Mouse (Mus musculus) retina, adult 2 months (tissue): ENCODE data around the gene Gla.

Experiments
- DNase-seq: peaks from one replicate; pipeline ENCODE4 v3.0.0-alpha.2; 2012; ENCODE audit warnings: low read depth, low spot score

Gene Gla

DNA sequence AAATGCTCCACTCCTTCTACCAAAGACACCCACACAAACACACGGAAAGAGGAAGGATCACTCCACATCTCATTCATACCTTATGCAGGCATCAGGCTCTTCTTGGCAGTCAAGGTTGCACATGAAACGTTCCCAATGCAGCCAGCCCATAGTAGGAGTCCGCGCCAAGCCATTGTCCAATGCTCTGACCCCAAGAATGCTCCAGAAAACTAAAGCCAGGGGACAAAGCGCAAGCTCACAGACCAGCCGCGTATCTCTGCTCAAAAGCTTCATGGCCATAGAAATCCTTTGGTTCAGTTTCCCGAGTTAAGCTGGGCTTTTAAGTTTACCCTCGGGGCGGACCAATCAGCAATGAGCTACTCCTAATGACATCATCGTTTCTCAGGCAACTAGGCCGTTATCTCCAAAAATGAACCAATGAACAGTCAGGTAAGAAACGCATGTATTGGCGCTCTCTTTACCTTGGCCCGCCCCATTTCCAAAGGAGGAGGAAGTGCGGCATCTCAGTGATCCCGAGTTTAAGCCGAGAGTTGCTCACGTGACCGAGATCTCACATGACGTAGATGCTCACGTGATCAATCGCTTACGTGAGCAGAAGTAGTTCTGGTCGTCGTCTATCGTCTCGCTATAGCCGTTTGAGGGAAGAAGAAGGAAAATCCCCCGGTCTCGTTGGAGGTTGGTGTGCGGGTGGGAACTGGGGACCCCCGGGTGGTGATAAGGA is at the start of gene Gla, which contains the start of gene Hnrnph2:
Gla (minus strand) TSS at position 467 of the 721 bp plus-strand sequence.
Hnrnph2 (plus strand) TSS at position 521 of the 721 bp plus-strand sequence.
- peak; percentile 92 for DNase-seq

DNA sequence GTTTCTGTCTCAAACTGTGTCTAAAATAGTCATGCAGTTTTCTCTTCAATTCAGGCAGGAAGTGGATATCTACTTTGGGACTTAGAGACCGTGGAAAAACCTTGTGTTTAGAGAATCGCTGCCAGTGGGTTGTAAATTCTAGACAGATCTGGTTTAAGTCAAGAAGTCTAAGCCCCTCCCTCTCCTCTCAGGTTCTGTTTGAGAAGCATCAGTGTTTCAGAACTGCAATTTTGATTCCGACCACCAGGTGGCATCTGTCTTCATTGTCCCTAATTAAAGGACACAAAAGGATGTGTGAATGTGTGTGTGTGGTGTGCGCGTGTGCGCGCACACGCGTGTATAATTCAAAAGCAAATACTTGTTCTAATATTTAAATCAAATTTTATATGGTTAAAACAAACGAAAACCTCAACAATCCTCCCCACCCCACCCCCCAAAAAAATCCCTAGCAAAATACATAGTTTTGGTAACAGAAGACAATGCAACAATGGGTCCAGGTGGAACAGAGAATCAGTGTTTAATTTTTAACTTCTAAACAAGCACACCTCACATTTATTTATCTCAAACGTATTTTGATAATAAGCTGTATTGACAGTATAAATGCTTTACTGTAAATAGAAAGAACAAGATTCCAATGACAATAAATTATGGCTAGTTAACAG is 47.2 kb upstream of the Gla start:
- peak; percentile 49 for DNase-seq

DNA sequence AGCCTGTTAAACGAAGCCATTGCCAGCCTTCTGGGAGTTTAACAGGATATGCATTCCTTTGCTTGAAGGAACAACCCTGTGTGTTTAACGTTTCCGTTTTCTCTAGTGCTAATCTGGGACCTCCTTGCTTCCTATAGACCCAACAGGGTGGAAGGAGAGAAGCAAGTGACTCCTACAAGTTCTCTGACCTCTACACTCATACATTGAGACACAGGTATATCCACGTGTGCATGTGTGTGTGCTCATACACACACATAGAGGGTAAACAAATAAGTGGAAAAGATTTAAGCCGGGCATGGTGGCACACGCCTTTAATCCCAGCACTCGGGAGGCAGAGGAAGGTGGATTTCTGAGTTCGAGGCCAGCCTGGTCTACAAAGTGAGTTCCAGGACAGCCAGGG is 46.5 kb upstream of the Gla start:
- DNase-seq, result no peak

DNA sequence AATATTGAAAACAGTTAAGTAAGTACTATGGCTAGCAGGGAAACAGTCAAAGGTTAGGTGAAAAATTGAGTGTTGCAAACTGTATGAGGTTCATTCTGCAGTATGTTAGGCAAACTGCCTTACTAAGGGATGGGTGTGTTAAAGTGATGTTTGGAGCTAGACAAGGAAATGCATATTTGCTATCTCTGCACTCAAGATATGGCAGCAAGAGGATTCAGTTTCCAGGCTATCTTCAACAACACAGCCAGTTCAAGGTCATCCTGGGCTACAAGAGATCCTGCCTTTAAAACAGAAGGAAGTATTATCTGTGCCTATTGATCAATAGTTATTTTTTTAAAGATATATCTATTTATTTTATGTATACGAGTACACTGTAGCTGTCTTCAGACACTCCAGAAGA is 45.4 kb upstream of the Gla start:
- DNase-seq, result no peak

DNA sequence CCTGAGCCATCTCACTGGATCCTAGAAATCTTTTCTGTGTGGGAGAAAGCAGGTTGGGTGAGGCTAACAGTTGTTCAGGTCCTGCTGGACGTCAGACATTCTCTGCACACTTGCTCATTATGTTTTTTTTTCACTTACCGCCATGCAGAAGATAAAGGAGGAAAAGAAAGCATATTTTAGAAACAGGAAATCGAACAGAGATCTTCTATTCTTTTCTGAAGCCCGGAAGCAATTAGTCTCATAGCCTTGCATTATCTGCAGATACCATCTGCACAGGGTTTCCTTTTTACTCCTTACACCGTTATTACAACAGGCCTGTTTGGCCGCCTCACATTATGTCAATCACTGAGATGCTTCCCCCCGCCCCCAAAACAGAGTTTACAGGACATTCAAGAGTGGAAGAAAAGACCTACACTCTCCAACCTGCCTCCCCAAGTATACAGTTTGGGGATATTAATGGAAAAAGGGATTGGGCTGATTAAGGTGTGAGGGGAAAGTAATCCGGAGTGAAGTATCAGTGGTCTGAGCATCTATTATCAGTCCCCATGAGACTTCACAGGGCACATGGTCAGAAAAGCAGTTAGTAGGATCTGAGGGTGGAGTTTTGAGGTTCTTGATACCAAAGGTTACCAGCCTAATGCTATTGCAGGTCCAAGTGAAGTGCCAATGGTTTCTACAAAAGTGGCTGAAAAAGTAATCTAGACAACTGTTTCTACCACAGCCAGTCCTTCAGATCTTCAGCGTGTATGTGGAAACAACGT is 40.3 kb upstream of the Gla start:
- DNase-seq, result no peak

DNA sequence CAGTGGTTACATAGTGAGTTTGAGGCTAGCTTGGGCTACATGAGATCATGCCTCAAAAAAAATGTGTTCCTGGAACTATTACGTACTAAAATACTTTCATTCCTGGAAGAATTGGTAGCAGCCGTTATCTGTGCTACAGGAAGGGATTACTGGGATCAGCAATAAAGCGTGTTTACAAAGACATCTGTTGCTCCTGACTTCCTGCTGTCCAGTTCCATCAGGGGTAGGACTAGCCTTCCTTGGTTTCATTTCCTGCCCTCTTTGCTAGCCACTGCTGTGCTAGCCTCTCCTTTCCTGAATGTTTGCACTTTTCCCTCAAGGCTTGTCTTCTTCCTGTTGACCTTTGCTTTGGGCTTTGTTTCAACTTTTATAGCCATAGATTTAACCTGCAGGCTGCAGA is 34.9 kb upstream of the Gla start:
- no peak for DNase-seq

DNA sequence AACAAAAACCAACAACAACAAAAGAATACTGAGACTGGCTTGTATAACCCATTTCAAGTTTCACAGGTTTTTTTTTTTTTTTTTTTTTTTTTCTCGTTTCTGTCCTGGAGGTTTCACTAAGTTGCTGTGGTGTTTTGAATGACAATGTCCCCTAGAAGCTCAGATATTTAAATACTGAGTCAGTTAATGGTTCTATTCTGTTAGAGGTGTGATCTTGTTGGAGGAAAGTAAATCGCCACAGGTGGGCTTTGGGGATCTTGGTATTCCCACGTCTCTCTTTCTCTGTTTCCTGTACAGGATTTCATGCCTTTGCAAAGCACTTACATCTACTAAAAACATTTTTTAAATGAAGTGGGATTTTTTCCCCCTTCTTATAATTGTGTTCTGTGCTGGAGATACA is 34.2 kb upstream of the Gla start:
- no peak for DNase-seq

DNA sequence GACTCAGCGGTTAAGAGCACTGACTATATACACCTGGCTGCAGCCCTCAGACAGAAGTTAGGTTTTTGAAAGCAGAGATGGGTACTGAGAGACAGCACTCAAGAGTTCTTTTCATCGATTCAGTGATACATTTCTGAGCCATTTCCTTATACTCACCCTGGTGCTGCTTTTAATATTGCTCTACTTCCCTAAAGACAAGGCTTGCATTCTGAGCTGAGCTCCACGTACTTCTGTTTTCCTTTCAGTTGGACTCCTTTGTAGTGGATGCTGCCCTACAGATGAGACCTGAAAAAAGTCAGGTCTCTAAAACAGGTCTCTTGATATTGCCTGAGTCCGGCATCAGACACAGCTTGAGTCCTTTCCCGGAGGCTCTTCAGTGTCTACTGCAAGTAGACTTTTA is 31.8 kb upstream of the Gla start:
- DNase-seq, result no peak

DNA sequence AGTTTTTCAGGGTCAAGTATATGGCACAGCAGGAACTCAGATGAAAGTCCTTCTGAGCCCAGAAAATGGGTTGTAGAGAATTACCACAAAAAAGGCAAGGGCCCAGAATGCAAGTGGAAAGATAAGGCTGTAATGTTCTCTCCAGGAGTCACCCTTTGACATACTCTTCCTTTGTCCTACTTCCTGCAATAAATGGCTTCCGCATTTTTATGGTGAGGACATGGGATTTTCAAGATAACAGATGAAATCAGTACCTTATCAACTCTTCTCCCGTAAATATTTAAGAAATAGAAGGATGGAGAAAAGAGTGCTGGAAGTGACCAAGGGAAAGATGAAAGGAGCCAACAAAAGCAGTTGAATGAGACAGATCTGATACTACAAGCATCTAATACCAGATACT is 27.3 kb upstream of the Gla start:
- DNase-seq, result no peak

DNA sequence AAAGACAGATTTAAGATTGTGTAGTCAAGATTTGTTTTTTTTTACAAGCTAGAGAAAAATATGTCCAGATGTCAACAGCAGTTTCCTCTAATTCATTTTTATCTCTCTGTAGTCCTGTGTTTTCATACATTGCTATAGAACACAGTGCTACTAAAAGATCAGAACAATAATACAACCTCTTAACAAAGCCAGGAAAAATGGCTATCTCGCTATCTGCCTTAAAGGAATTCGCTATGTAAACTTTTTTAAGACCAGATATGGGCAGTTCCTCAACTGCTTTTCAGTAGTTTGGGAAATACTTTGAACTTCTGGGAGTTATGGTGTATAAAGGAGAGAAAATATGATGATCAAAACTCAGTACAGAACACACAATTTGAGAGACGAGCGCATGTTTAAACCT is 22.4 kb upstream of the Gla start:
- DNase-seq, result no peak

DNA sequence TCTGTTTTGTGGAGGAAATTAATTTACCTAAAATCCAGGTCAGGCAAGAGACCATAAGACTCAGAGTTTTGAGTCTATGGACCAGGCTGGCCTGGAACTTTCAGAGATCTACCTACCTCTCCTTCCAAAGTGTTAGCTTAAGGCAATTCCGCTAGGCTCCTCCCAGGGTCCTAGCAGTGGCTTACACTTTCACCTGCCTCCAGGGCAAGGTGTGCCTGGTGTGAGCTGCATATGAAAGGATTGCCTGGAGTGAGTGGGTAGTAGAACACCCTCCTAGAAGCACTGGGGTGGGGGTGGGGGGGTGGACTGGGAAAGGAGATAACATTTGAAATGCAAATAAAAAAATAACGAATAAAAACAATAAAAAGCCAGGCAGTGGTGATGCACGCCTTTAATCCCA is 20.8 kb upstream of the Gla start:
- no peak for DNase-seq

DNA sequence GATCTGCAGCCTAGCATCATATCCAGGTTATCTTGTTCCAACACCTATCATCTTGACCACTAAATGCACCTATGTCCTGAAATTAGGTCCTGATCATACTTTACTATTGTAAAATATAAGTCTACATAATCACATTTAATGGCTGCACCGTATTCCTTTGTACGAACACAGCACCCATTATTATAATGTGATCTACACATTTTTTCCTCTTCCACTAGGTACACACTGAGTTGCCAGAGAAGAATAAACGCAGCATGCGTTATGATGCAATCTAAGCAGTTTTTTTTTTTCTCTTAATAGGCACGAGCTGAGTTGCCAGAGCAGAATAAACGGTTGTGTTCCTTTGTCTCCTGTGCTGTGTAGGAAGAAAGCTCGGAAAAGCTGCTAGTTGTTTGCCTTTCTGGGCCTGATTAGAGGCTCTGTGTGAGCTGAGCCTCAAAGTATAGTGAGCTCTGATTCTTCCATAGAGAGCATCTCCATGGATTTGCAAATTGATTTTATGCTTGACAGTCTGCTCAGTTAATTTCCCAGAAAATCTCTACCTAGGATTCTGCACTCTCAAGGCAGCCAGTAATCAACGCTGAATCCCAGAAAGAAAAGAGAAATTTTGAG is 19.4 kb upstream of the Gla start:
- no peak for DNase-seq

DNA sequence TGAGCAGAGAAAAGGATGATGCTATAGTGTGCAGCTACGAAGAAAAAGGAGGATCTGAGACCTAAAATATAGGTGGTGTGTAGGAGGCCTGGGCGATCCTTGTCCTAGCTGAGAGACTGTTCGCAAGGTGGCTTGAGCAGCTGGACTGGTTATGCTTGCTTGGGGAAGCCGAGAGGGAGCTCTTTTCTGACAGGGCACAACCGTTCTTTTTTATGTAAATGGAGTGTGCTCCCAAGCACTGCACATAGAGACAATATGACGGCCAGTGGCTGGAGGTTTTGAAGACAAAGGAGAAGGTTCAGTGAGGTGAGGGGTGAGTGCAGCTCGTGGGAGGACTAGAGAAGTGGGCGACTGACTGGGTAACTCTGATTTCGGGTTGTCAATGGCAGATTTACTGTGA is 18.8 kb upstream of the Gla start:
- no peak for DNase-seq

DNA sequence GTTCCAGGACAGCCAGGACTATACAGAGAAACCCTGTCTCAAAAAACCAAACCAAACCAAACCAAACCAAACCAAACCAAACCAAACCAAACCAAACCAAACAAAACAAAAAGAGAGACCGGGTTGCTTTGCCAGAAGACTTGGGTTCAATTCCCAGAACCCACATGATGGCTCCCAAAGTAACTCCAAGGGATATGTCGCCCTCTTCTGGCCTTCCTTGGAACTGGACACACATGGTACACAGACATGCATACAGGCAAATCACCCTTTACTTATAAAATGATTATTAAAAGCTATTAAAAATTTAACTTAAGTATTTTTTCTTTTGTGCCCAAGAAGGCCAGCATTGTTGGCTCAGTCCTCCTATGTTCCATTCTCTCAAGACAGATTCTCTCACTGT is 13.4 kb upstream of the Gla start:
- DNase-seq, result no peak

DNA sequence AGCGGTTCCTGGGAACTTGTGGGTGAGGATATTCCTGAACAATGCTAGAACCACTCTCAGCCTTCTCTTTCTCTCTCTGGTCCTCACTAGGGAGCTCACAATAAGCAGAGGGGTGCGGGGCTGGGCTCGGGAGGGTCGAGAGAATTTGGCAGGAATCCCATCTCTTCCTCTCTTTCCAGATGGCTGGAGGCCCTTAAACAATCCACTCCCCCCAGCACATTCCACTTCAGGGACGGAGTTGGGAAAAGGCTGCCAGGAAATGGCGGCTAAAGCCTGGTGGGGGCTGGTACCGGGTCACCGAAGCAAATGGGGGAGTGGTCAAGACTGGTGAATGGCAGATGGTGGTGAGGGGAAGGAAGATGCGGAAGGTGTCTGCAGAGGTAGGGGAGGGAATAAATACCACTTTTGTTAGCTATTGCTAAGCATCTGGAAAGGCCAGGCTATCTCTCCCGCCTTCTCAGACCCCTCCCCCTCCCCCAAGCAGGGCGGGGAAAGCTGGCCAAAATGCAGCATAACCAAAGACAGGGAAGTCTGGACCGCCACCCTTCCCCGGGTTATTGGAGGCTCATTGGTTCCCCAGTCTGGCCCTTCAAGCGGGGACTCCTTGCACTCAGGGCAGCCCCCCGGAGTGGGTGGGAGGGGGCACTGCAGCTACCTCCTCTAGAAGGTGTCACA is 11.5 kb upstream of the Gla start:
- no peak for DNase-seq

DNA sequence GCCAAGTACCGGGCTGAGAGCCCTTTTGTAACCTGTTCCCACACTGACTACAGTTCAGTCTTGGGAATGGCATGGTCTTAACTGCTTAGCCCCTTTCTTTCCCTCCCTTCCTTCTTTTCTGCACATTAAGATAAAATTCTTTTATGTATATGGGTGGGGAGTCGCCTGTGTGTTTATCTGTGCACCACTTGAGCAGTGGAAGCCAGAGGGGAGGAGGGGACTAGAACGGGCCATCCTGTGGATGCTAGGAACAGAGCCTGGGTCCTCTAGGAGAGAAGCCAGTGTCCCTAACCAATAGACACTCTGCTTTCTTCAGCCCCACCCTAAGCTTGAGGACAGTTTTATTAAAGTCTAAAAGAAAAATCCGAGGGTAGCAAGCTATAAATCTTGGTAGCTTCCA is 10.1 kb upstream of the Gla start:
- DNase-seq, result no peak

DNA sequence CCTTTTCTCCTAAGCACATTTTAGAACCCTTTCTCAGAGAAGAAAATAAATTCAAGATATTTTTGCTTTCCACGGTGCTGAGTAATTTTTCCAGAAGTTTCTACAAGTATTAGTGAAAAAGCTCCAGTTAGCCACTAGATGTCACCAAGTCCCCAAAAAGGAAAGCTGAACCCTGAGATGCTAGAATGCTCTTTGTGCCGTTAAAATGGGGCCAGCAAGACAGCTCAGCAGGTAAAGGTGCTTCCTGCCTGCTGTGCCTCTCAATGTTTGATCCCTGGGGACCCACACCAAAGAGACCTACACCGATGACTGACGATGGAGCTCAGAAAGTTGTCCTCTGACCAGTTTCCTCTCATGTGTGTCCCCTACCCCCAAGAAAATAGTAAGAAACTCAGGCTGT is 8.5 kb upstream of the Gla start:
- DNase-seq, result no peak

DNA sequence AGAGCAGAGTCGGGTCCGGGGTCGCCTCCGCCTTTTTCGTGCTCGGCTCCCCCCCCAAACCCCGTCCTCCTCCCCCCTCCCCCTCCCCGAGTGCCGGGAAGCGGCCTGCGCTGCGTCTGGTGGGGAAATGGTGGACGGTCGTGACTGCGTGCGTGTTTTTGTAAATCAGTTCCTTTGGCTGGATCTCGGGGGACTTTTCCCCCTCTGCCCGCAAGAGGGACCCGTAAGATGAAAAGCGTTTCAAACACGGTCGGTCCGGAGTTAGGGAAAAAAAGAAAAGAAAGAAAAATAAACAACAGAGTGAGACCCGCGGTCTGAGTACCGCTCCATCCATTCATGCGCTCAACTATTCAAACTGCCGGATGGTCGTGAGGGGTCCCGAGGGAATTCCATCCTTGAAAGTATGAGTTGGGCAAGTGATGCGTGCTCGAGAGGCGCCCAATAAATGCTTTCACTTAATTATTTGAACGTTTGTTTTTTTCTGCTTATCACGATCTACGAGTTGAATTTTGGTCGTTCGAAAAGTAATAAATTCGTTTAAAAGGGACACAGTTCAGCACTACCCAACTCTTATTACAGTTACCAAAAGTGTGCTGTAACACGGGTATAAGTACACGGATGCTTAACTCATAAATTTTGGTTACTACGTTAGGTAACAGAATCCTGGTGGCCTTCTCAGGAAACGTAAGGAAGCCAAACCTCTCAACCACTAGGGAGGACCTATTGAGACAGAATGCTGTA is 625 bp upstream of the Gla start:
- DNase-seq, result no peak

DNA sequence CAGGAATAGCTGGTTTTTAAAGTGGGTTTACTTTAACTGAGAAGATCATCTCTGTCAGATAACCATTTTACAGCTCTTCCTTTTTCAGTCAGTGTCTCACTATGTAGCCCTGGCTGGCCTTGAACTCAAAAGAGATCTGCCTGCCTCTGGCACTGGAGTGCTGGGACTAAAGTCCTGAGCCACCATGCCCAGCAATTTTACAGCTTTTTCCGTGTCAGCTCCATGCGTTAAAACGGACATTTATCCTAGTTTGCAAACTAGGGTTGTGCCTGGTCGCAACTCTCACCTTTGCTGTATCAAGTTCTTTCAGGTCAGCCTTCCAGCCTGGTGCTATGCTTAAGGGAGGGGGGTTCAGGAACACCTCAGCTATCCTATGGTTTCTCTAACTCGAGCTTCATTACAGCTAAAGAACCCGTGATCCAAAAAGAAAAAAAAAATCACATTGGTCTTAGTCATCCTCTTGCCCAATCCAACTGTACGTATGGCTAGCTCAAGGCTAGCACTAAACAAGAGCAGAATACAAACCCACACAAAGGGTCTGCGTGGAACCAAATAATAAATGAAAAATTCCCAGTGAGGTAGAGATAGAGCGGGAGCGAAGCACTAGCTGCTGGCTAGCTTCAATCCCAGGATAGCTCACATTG is 881 bp downstream of the Gla start:
- DNase-seq, result no peak

DNA sequence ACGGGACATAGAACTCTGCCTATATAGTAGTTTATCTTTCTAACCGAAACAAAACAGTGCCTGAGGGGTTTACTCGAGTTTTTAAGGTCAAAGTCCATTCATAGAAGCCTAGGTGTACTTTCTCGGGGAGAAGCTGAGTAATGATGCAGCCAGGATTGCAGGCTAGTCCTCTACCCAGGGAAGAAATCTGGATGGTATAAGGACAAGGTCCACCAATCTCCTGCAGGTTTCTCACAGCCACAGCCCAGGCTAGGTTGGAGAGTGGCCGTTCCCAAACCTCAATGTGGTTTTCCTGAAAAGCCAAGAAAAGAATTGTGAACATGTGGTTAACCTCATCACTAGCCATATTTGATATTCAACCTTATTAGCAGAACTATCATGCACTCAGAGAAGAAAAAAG is 11.1 kb downstream of the Gla start:
- DNase-seq, result no peak

DNA sequence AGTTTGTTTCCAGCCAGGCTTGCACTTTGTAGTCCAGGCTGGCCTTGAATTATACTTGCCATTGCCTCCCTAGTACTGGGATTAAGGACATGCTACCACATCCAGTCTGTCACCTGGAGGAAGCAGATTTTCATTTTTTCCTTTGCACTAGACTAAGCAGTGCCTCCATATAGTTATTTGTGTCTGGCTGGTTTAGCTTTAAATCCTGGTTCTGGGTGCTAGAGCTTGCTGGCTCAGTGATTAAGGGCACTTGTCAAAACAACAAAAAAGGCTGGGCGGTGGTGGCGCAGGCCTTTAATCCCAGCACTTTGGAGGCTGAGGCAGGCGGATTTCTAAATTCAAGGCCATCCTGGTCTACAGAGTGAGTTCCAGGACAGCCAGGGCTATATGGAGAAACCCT is 11.9 kb downstream of the Gla start:
- no peak for DNase-seq
